Mouse (Mus musculus) CD8-positive naive resting alpha-beta T cell, adult 2 months (primary cell): Measurements from ENCODE around the gene Ankrd40.

Source experiments
- DNase-seq, 2 experiments: peaks; one replicate each; pipeline ENCODE4 v3.0.0; 2022; ENCODE audit warnings: low read depth in 2 of 2, low spot score in 2 of 2

Gene Ankrd40

GRCm38 (mm10) chr11:94322636-94323035 is 5.2 kb upstream of the Ankrd40 start:
- DNase-seq = no peak

- no peak for DNase-seq
Measured at GRCm38 (mm10) chr11:94323271-94323925, 4.4 kb upstream of the Ankrd40 start.

GRCm38 (mm10) chr11:94324618-94325017 is 3.2 kb upstream of the Ankrd40 start:
- no peak for DNase-seq

- no peak for DNase-seq
Measured at GRCm38 (mm10) chr11:94326961-94327411, 815 bp upstream of the Ankrd40 start.

- no peak for DNase-seq
Measured at GRCm38 (mm10) chr11:94328644-94329025, 834 bp downstream of the Ankrd40 start.

- DNase-seq = peak in 1 of 2 experiments; percentile 16
Measured at GRCm38 (mm10) chr11:94329270-94329891, 1.6 kb downstream of the Ankrd40 start.

- DNase-seq = no peak
Measured at GRCm38 (mm10) chr11:94330211-94330610, 2.4 kb downstream of the Ankrd40 start.

- no peak for DNase-seq
Measured at GRCm38 (mm10) chr11:94332726-94333125, 4.9 kb downstream of the Ankrd40 start.

GRCm38 (mm10) chr11:94334386-94334968 is 6.7 kb downstream of the Ankrd40 start:
- DNase-seq = no peak

- DNase-seq = no peak
Measured at GRCm38 (mm10) chr11:94336551-94336950, 8.8 kb downstream of the Ankrd40 start.

GRCm38 (mm10) chr11:94338347-94338746 is 10.5 kb downstream of the Ankrd40 start:
- DNase-seq = no peak

- peak; percentile 25 to 54 for DNase-seq
Measured at GRCm38 (mm10) chr11:94339732-94340585, 12.2 kb downstream of the Ankrd40 start.

- DNase-seq = no peak
Measured at GRCm38 (mm10) chr11:94340948-94341933, 13.4 kb downstream of the Ankrd40 start.

- no peak for DNase-seq
Measured at GRCm38 (mm10) chr11:94342114-94342905, 14.5 kb downstream of the Ankrd40 start.

- DNase-seq = no peak
Measured at GRCm38 (mm10) chr11:94343955-94344358, 16.2 kb downstream of the Ankrd40 start.

GRCm38 (mm10) chr11:94344470-94344869 is 16.7 kb downstream of the Ankrd40 start:
- no peak for DNase-seq

- DNase-seq = no peak
Measured at GRCm38 (mm10) chr11:94345926-94346325, 18.1 kb downstream of the Ankrd40 start.

- DNase-seq = no peak
Measured at GRCm38 (mm10) chr11:94346611-94347010, 18.8 kb downstream of the Ankrd40 start.

GRCm38 (mm10) chr11:94347063-94347575 is 19.3 kb downstream of the Ankrd40 start:
- no peak for DNase-seq
